Mouse (Mus musculus): ENCODE measurements around the gene Yipf6. TPM values are rescaled to one million over a fixed set of nuclear protein-coding genes. Genes with fewer than 3 reads are reported as not detected.
"Not testable (repeated sequence)": the region's sequence is repeated elsewhere in the genome, so short reads cannot be mapped to it uniquely, and the experiment has no call there.

The Yipf6 gene
- polyA plus RNA-seq, 1 experiment from 2014 or later, result 15.6 TPM

GRCm38 (mm10) chrX:98963742-98964141 lies 27.6 kb downstream of the Yipf6 start:
- H3K4me1 ChIP-seq (replicated peaks), result no peaks in the 10 kb centered on the region

DNA sequence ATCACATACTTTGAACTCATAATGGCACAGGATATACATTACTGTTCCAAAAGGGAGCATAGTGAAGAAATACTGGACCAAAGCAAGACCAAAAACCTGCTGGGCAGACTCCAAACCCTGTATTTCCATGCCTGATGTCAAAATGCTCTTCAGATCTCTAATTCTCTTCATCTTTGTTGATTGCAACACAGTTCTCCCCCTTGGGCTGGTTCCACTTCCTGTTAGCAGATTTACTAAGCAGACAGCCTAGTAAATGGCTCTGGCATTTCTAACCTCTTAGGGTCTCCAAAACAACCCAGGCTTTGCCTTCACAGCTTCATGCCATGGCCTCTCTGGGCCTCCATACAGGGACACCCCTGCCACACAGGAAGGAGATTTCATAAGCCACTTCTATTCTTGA lies 28.4 kb downstream of the Yipf6 start:
- Histone ChIP-seq H3K27ac (no peak overlapping the region), H3K4me1 (replicated peaks) (no peaks in the 10 kb centered on the region), H3K9me3 (no peaks in the 10 kb centered on the region), H3K27me3 (ENCODE audit: insufficient read depth, poor library complexity, severe bottlenecking) (peaks cover 11% of the 10 kb centered on the region), H3K4me3 (no peak overlapping the region), H3K36me3 (no peaks in the 10 kb centered on the region)
- no peak for DNase-seq (ENCODE audit: low spot score)

More at GRCm38 (mm10) chrX:98963742-98964141, 27.6 kb downstream of the Yipf6 start:
- Histone ChIP-seq H3K36me3 (no peaks in the 10 kb centered on the region), H3K9me3 (no peaks in the 10 kb centered on the region), H3K27ac (no peak overlapping the region), H3K4me3 (no peak overlapping the region), H3K27me3 (ENCODE audit: insufficient read depth, poor library complexity, severe bottlenecking) (peaks cover 11% of the 10 kb centered on the region)
- no peak for DNase-seq (ENCODE audit: low spot score)

DNA sequence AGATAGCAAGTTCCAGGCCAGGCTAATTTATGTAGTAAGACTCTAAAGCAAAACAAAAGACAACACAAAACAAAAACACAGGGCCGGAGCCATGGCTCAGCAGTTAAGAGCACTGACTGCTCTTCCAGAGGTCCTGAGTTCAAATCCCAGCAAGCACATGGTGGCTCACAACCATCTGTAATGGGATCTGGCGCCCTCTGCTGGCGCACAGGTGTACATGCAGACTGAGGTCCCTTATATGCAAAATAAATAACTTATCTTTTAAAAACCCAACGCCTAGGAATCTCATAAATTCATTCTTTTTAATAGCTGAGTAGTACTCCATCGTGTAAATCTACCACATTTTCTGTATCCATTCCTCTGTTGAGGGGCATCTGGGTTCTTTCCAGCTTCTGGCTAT lies 50.5 kb downstream of the Yipf6 start:
- not testable (repeated sequence) for H3K9me3 ChIP-seq; H3K36me3 ChIP-seq; H3K27ac ChIP-seq; H3K4me3 ChIP-seq; H3K27me3 ChIP-seq (ENCODE audit: insufficient read depth, poor library complexity, severe bottlenecking); DNase-seq (ENCODE audit: low spot score); H3K4me1 ChIP-seq (replicated peaks)
- WGBS, result 50% methylated on average over 5 of the region's 5 CpGs

DNA sequence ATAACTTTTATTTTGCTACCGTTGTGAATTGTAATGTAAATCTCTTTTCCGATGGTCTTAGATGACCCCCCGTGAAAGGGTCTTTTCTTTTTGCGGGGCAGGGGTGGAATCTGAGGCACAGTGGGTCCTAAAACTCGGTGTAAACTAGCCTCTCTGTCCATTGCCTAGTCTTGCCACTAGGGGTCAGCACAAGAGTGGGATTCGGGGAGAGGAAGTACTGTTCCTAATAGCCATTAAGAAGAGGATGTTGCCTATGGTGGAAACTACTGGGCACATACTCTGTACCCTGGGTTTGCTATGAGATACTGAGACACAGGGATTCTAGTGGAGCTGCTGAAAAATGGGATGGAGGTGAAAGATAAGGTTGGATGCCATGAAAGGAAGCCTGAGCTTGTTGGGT lies 53.5 kb downstream of the Yipf6 start:
- Histone ChIP-seq H3K4me3 (no peak overlapping the region), H3K27ac (no peak overlapping the region), H3K4me1 (replicated peaks) (no peaks in the 10 kb centered on the region), H3K27me3 (ENCODE audit: insufficient read depth, poor library complexity, severe bottlenecking) (peaks cover 4% of the 10 kb centered on the region; the same call in 1 of the 2 replicates), H3K36me3 (no peaks in the 10 kb centered on the region), H3K9me3 (no peaks in the 10 kb centered on the region)
- 40% methylated on average over 6 of the region's 6 CpGs for WGBS
- peak; percentile 37 for DNase-seq (ENCODE audit: low spot score)

Other genes starting within 250 kb of the Yipf6 start
- 15.6 and 20.9 TPM in 2 replicates for gene Ophn1, start 45.3 kb upstream of the Yipf6 start, polyA plus RNA-seq (2016; fragmentation: Nextera tagmentation; extraction: Ambion mirVana)
- 15.9 and 17.5 TPM in 2 replicates for gene Stard8, start 66.9 kb downstream of the Yipf6 start, polyA plus RNA-seq (2016; fragmentation: Nextera tagmentation; extraction: Ambion mirVana)
- 48.9 and 52.6 TPM in 2 replicates for gene Efnb1, start 199.8 kb downstream of the Yipf6 start, polyA plus RNA-seq (2016; fragmentation: Nextera tagmentation; extraction: Ambion mirVana)

All from hindbrain, embryonic 10.5 days (tissue).